Mouse (Mus musculus) cerebellum, adult 2 months (tissue): ENCODE data around the gene Mocs3.

ENCODE experiments used
- CTCF ChIP-seq: fragments of 200-500 bp; IDR thresholded peaks from 2 replicates; pipeline ENCODE4 v1.5.1; 2011; ENCODE audit warnings: low read depth, mild to moderate bottlenecking, control low read depth, low read length, moderate library complexity, borderline replicate concordance; ENCODE audit not compliant: insufficient read depth
- POLR2A ChIP-seq: fragments of 200-500 bp; IDR thresholded peaks from 2 replicates; pipeline ENCODE4 v1.6.1; 2011; ENCODE audit warnings: low read length, control low read depth, borderline replicate concordance; ENCODE audit not compliant: insufficient read depth

- TF ChIP-seq POLR2A (no peak), CTCF (no peak)
Measured at GRCm38 (mm10) chr2:168245571-168245970, 15.1 kb downstream of the Mocs3 start.
